Mouse (Mus musculus): ENCODE measurements at regions not wholly inside any gene's neighbourhood (a gene's known extent, or its start where the extent isn't known, plus 50 kb on each side); places are given as distances from the start of the nearest gene placed in this dataset.

DNA sequence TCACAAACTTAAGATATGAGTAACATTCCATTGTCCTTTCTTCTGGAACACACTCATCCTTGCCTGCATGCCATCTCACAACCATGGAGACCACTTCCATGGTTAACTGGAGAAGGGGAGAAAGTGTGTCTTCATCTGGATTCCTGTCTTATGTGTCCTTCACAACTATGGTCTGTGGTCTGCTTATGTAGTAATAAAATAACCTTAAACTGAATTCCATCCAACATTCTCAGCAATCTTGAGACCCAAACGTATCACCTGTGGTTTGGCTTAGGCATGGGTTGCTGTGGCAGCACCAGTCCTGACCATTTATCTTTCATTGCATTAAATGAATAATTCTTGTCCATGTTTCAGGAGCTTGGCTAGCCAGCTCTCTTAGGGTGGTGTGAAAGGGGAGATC, 1186.3 kb downstream of the Gsdmc2 start:
- TF ChIP-seq GABPA (IDR thresholded peaks at IDR 0.05; ENCODE audit: insufficient replicate concordance, low read depth, low read length) (no peak), SMC3 (IDR thresholded peaks at IDR 0.05; ENCODE audit: low read depth, low read length) (no peak), USF2 (conservative IDR thresholded peaks at IDR 0.05; ENCODE audit: low read depth, low read length) (no peak), ZMIZ1 (IDR thresholded peaks at IDR 0.05; ENCODE audit: low read depth, low read length) (no peak), TCF12 (IDR thresholded peaks at IDR 0.05; ENCODE audit: low read depth, low read length) (no peak), MEF2A (IDR thresholded peaks at IDR 0.05; ENCODE audit: borderline replicate concordance, low read depth, low read length) (no peak), CTCF (conservative IDR thresholded peaks at IDR 0.05 in 1 of 2, IDR thresholded peaks at IDR 0.05 in 1 of 2; ENCODE audit: low read depth in 2 of 2, low read length in 2 of 2) (no peak), MAFK (IDR thresholded peaks at IDR 0.05; ENCODE audit: insufficient replicate concordance, low read length) (no peak), RAD21 (IDR thresholded peaks at IDR 0.05; ENCODE audit: low read depth, low read length) (no peak)
